Mouse (Mus musculus) lung, embryonic 14.5 days (tissue): Measurements from ENCODE around the gene Id2. TPM values are rescaled to one million over a fixed set of nuclear protein-coding genes. Genes with fewer than 3 reads are reported as not detected.

Experiments used
- ATAC-seq: fragments of 200-750 bp; cut with Nextera tagmentation; 2 replicates; pipeline ENCODE4 v1.8.0; 2017; ENCODE audit warnings: mild to moderate bottlenecking, moderate TSS enrichment, moderate library complexity; ENCODE audit not compliant: insufficient read depth
- DNase-seq: peaks from one replicate; pipeline ENCODE4 v3.0.0-alpha.2; 2015
- H3K27ac ChIP-seq: fragments of 300-500 bp; sonication (generic); 2 replicates; pipeline ENCODE4 v1.5.1; 2014; ENCODE audit warnings: low read depth, mild to moderate bottlenecking, moderate library complexity
- H3K27me3 ChIP-seq: fragments of 300-500 bp; sonication (generic); 2 replicates; pipeline ENCODE4 v1.6.1; 2014; ENCODE audit warnings: low read length, control low read depth; ENCODE audit not compliant: insufficient read depth
- H3K36me3 ChIP-seq: fragments of 300-500 bp; sonication (generic); 2 replicates; pipeline ENCODE4 v1.6.1; 2014; ENCODE audit warnings: control low read depth; ENCODE audit not compliant: insufficient read depth
- H3K4me1 ChIP-seq: fragments of 300-500 bp; sonication (generic); 2 replicates; pipeline ENCODE4 v1.6.1; 2014; ENCODE audit warnings: antibody characterized with exemption, control low read depth; ENCODE audit not compliant: insufficient read depth
- H3K4me2 ChIP-seq: fragments of 300-500 bp; sonication (generic); 2 replicates; pipeline ENCODE4 v1.6.1; 2014; ENCODE audit warnings: mild to moderate bottlenecking
- H3K4me3 ChIP-seq: fragments of 300-500 bp; sonication (generic); 2 replicates; pipeline ENCODE4 v1.5.1; 2014; ENCODE audit warnings: low read depth, low read length
- H3K9ac ChIP-seq: fragments of 300-500 bp; sonication (generic); 2 replicates; pipeline ENCODE4 v1.6.1; 2014
- H3K9me3 ChIP-seq: fragments of 300-500 bp; sonication (generic); 2 replicates; pipeline ENCODE4 v1.6.1; 2016; ENCODE audit warnings: low read depth, low read length, control low read depth
- CTCF ChIP-seq: IDR thresholded peaks from 2 replicates; pipeline ENCODE4 v1.5.1; 2016; ENCODE audit warnings: antibody characterized with exemption, low read depth
- WGBS: fragments of 180-500 bp; shearing (Covaris S2); extraction: QIAGEN DNeasy Blood & Tissue Kit; methylation state at CpG from one replicate; pipeline ENCODE4 v1.1.7; 2014; 5-methylcytosine and 5-hydroxymethylcytosine counted together
- polyA plus RNA-seq: library from polyadenylated mRNA; unstranded; fragments of >200 nt; fragmentation: Nextera tagmentation; extraction: Ambion mirVana; gene quantifications from 2 replicates; pipeline ENCODE4 v1.2.1, GENCODE M21; 2014

Id2 gene
- polyA plus RNA-seq, 1 experiment from 2014 or later = 470 TPM

GRCm38 (mm10) chr12:25089433-25089832 lies 7.5 kb downstream of the Id2 start:
- no peaks in the 10 kb centered on the region for H3K4me1 ChIP-seq
- no peak overlapping the region for H3K27ac ChIP-seq
- H3K36me3 ChIP-seq = peaks cover 6% of the 10 kb centered on the region; the same call in 1 of the 2 replicates
- TF ChIP-seq CTCF = no peak
- DNase-seq (no peak), ATAC-seq (no peak)
- 47% methylated on average over 1 of the region's 1 CpGs for WGBS
- H3K9me3 ChIP-seq = no peaks in the 10 kb centered on the region
- no peak overlapping the region for H3K4me3 ChIP-seq
- no peak overlapping the region for H3K9ac ChIP-seq
- H3K4me2 ChIP-seq = no peak overlapping the region
- H3K27me3 ChIP-seq = no peaks in the 10 kb centered on the region

DNA sequence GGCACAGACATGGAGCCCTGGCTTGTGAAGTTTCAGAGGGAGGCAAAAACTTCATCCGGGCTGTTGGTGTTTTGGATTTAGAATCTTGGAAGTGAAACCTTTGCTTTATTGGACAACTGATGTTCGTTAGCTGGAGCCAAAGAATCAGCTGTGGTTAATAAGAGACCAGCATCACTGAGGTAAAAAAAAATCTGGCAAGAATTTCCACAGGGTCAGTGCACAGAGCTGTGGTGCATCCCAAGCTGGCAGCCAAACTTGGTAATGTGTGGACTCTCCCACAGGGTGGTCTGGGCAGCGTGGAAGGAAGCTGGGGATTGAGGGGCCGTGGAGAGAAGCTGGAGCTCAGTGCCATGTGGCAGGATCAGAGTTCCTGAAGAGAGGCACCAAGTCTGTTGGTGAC lies 10.0 kb downstream of the Id2 start:
- Histone ChIP-seq H3K36me3 (no peaks in the 10 kb centered on the region), H3K4me1 (peaks cover 5% of the 10 kb centered on the region; the same call in 1 of the 2 replicates), H3K9ac (no peak overlapping the region), H3K27me3 (no peaks in the 10 kb centered on the region), H3K4me3 (no peak overlapping the region), H3K27ac (no peak overlapping the region), H3K9me3 (no peaks in the 10 kb centered on the region), H3K4me2 (no peak overlapping the region)
- no peak for ATAC-seq
- peak; percentile 35 for DNase-seq
- TF ChIP-seq CTCF = no peak
- WGBS = 39% methylated on average over 4 of the region's 4 CpGs

GRCm38 (mm10) chr12:25083260-25084178 lies 13.4 kb downstream of the Id2 start:
- DNase-seq (peak; percentile 27), ATAC-seq (peak; percentile 66)
- 38% methylated on average over 26 of the region's 26 CpGs for WGBS
- Histone ChIP-seq H3K9ac (no peak overlapping the region), H3K4me3 (no peak overlapping the region), H3K36me3 (no peaks in the 10 kb centered on the region), H3K27me3 (no peaks in the 10 kb centered on the region), H3K9me3 (no peaks in the 10 kb centered on the region), H3K27ac (no peak overlapping the region), H3K4me1 (peaks cover 5% of the 10 kb centered on the region; the same call in 1 of the 2 replicates), H3K4me2 (peak overlapping the region; percentile 40)
- TF ChIP-seq CTCF = no peak

- Histone ChIP-seq H3K36me3 (no peaks in the 10 kb centered on the region), H3K27me3 (no peaks in the 10 kb centered on the region)
- no peak for ATAC-seq
These were observed 22.6 kb downstream of the Id2 start for GRCm38 (mm10) chr12:25074344-25074743.

GRCm38 (mm10) chr12:25073374-25073773 lies 23.6 kb downstream of the Id2 start:
- Histone ChIP-seq H3K4me2 (no peak overlapping the region), H3K27ac (no peak overlapping the region), H3K4me1 (no peaks in the 10 kb centered on the region), H3K9ac (no peak overlapping the region), H3K4me3 (no peak overlapping the region), H3K36me3 (no peaks in the 10 kb centered on the region), H3K27me3 (no peaks in the 10 kb centered on the region), H3K9me3 (no peaks in the 10 kb centered on the region)
- ATAC-seq = no peak
- 68% methylated on average over 4 of the region's 4 CpGs for WGBS
- no peak for DNase-seq
- no peak for TF ChIP-seq CTCF

More at GRCm38 (mm10) chr12:25074344-25074743, 22.6 kb downstream of the Id2 start:
- no peak overlapping the region for H3K9ac ChIP-seq
- H3K4me1 ChIP-seq = no peaks in the 10 kb centered on the region
- H3K4me2 ChIP-seq = no peak overlapping the region
- DNase-seq = no peak
- WGBS = 67% methylated on average over 3 of the region's 3 CpGs
- H3K4me3 ChIP-seq = no peak overlapping the region
- no peak overlapping the region for H3K27ac ChIP-seq
- H3K9me3 ChIP-seq = no peaks in the 10 kb centered on the region
- no peak for TF ChIP-seq CTCF

DNA sequence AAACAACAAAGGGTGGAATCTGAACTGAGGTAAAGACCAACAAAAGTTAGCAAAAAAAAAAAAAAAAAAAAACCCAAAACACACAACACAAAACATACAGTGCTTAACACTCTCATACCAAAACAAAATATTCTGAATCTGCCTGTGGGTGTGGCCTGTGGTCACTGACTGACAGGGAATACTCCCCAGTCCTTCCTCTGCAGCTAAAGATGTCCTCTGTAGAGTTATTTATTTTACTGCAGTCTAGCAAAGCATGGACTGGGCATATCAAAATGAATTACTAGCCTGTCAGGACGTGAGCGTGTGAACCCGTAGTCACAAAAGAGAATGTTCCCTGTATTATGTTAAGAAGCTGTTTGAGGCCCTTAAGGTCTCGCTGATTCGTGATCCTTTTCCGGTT lies 34.7 kb downstream of the Id2 start:
- H3K4me1 ChIP-seq = no peaks in the 10 kb centered on the region
- 55% methylated on average over 6 of the region's 6 CpGs for WGBS
- no peak overlapping the region for H3K4me2 ChIP-seq
- ATAC-seq (no peak), DNase-seq (no peak)
- no peak for TF ChIP-seq CTCF
- no peak overlapping the region for H3K4me3 ChIP-seq
- H3K27me3 ChIP-seq = no peaks in the 10 kb centered on the region
- no peaks in the 10 kb centered on the region for H3K9me3 ChIP-seq
- H3K9ac ChIP-seq = no peak overlapping the region
- no peak overlapping the region for H3K27ac ChIP-seq
- H3K36me3 ChIP-seq = peaks cover 18% of the 10 kb centered on the region

DNA sequence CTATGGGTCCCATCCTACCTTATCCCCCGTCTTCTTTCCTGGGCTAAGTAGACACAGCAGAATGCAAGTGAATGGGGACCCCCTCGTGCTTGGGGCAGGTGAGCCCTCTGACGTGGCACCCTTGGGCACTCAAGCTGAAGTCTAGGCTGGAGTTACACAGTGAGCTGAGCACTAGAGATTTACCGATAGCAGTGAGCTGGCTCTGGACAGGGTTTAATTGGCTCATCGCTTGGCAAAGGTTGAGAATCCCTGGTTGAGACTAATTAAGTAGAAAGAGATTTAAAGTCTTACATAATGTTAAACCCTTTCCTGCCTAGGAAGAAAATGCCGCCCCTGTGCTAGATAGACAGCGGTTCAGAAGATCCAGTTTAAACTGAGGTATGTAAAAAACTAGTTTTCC lies 36.0 kb downstream of the Id2 start:
- Histone ChIP-seq H3K27ac (no peak overlapping the region), H3K4me2 (no peak overlapping the region), H3K36me3 (peaks cover 28% of the 10 kb centered on the region), H3K4me3 (no peak overlapping the region), H3K4me1 (no peaks in the 10 kb centered on the region), H3K9ac (no peak overlapping the region), H3K9me3 (no peaks in the 10 kb centered on the region), H3K27me3 (no peaks in the 10 kb centered on the region)
- TF ChIP-seq CTCF = no peak
- WGBS = 87% methylated on average over 7 of the region's 7 CpGs
- no peak for ATAC-seq
- no peak for DNase-seq
